ENCODE assay signal across 7 mouse cellular contexts in the genomic region with DNA sequence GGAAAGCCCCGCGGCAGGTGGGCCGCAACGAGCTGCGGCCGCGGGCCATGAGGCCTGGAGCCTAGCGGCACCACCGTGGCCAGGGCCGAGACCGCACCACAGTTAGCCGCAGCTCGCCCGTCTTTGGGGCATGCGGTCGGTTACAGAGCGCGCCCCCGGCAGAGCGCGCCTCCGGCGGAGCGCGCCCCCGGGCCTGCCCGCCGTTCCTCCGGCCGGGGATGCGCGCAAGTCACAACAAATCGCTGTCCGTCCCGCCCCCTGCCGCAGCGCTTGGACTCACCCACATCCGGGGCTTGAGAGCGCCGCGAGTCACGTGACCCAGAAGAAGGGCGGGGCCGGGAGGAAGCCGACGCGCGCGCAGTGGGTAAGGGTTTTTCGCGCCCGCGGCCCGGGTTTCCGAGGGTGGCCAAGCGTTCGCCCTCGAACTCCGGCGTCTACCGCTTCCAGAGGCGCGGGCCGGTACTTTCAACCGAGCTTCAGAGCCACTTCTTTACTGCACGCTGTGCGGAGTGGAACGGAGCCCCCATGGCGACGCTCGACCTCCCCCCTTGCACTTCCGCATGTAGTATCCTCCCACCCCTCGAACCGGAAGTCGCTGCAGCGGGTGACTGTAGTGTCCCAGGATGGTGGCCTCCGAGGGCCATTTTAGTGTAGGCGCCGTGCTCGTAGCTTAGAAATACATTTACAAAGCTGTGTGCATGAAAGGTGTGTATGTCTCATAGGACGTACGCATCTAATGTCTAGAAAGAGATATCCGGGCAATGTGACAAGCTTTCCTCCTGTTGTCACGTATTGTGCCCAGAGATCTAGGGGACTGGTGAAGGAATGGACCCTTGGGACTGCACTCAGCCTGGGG. TPM values are rescaled to one million over a fixed set of nuclear protein-coding genes. Genes with fewer than 3 reads are reported as not detected.
A peak's percentile ranks its signal among the peaks of the same experiment; 100 is the strongest.
DNase-seq lines count a peak whose midpoint lies in the region; ATAC-seq lines count a peak whose summit lies in the region.

Anapc13 (plus strand) TSS at position 314 of the 856 bp plus-strand sequence.
Cep63 (minus strand) TSS at position 552 of the 856 bp plus-strand sequence.

- H3K9me3 ChIP-seq in embryonic facial prominence, embryonic 11.5 days (replicated peaks; ENCODE audit: control insufficient read depth, low read length) = no peaks in the 10 kb centered on the region
- no peaks in the 10 kb centered on the region for H3K9me3 ChIP-seq in limb, embryonic 11.5 days (ENCODE audit: control insufficient read depth, low read length)
- H3K9me3 ChIP-seq in midbrain, embryonic 14.5 days (ENCODE audit: control insufficient read depth, low read length) = no peaks in the 10 kb centered on the region

- H3K36me3 ChIP-seq in embryonic facial prominence, embryonic 11.5 days (replicated peaks; ENCODE audit: control insufficient read depth, insufficient read depth, low read depth, low read length) = no peaks in the 10 kb centered on the region
- H3K36me3 ChIP-seq in limb, embryonic 11.5 days (ENCODE audit: control insufficient read depth, insufficient read depth, low read length) = no peaks in the 10 kb centered on the region
- 0 out of 2 replicates have a peak, but pooled peaks cover 11% of the 10 kb centered on the region for H3K36me3 ChIP-seq in midbrain, embryonic 14.5 days (ENCODE audit: control insufficient read depth, insufficient read depth, low read length)

- H3K4me2 ChIP-seq in embryonic facial prominence, embryonic 11.5 days (ENCODE audit: low read depth, low read length) = peak within 1 kb of the TSS; percentile 76
- H3K4me2 ChIP-seq in limb, embryonic 11.5 days (ENCODE audit: low read depth, severe bottlenecking) = peak within 1 kb of the TSS; percentile 71
- H3K4me2 ChIP-seq in midbrain, embryonic 14.5 days (ENCODE audit: low read length) = peak within 1 kb of the TSS; percentile 76

- no peaks in the 10 kb centered on the region for H3K27me3 ChIP-seq in embryonic facial prominence, embryonic 11.5 days (ENCODE audit: control insufficient read depth, insufficient read depth, low read length)
- no peaks in the 10 kb centered on the region for H3K27me3 ChIP-seq in limb, embryonic 11.5 days (ENCODE audit: control insufficient read depth, insufficient read depth, low read length)
- no peaks in the 10 kb centered on the region for H3K27me3 ChIP-seq in midbrain, embryonic 14.5 days (ENCODE audit: control insufficient read depth, insufficient read depth, low read length)

- ATAC-seq in embryonic facial prominence, embryonic 11.5 days (replicated peaks; ENCODE audit: insufficient number of reproducible peaks, low FRiP score, low TSS enrichment, low read depth) = peak; percentile 91
- ATAC-seq in limb, embryonic 11.5 days (ENCODE audit: insufficient number of reproducible peaks, low FRiP score, low TSS enrichment, low read depth) = peak; percentile 91
- peak; percentile 95 for ATAC-seq in midbrain, embryonic 14.5 days (ENCODE audit: low FRiP score, low TSS enrichment)

- WGBS in embryonic facial prominence, embryonic 11.5 days = under 1% methylated on average over 78 of the region's 84 CpGs
- WGBS in limb, embryonic 11.5 days = under 1% methylated on average over 84 of the region's 84 CpGs
- under 1% methylated on average over 84 of the region's 84 CpGs for WGBS in midbrain, embryonic 14.5 days

- H3K4me3 ChIP-seq in embryonic facial prominence, embryonic 11.5 days (ENCODE audit: low read depth, low read length) = peak within 1 kb of the TSS; percentile 88
- peak within 1 kb of the TSS; percentile 94 for H3K4me3 ChIP-seq in limb, embryonic 11.5 days (ENCODE audit: low read depth, low read length)
- H3K4me3 ChIP-seq in midbrain, embryonic 14.5 days (replicated peaks; ENCODE audit: low read depth, low read length) = peak within 1 kb of the TSS; percentile 93

- peak; percentile 99 for DNase-seq in adrenal gland, postnatal 14 days
- peak; percentile 98 for DNase-seq in embryonic facial prominence, embryonic 11.5 days (ENCODE audit: low spot score)
- DNase-seq in heart, adult 11 months = peak; percentile 100
- peak; percentile 99 for DNase-seq in kidney, adult 18-20 months
- DNase-seq in limb, embryonic 11.5 days (ENCODE audit: low spot score) = peak; percentile 99
- peak; percentile 99 for DNase-seq in midbrain, embryonic 14.5 days
- DNase-seq in spleen, adult 18-20 months = peak; percentile 95 to 98

- peak within 1 kb of the TSS; percentile 99 for H3K9ac ChIP-seq in embryonic facial prominence, embryonic 11.5 days (replicated peaks; ENCODE audit: low read length)
- peak within 1 kb of the TSS; percentile 99 for H3K9ac ChIP-seq in limb, embryonic 11.5 days (ENCODE audit: low read length)
- peak within 1 kb of the TSS; percentile 96 for H3K9ac ChIP-seq in midbrain, embryonic 14.5 days (replicated peaks; ENCODE audit: low read length)

- peak within 1 kb of the TSS; percentile 96 for H3K27ac ChIP-seq in embryonic facial prominence, embryonic 11.5 days (replicated peaks; ENCODE audit: low read depth, low read length)
- peak within 1 kb of the TSS; percentile 89 for H3K27ac ChIP-seq in limb, embryonic 11.5 days (replicated peaks; ENCODE audit: low read depth, low read length)
- peak within 1 kb of the TSS; percentile 97 for H3K27ac ChIP-seq in midbrain, embryonic 14.5 days (replicated peaks; ENCODE audit: low read depth, low read length)

- H3K4me1 ChIP-seq in embryonic facial prominence, embryonic 11.5 days (ENCODE audit: control insufficient read depth, insufficient read depth, low read length) = peaks cover 3% of the 10 kb centered on the region; the same call in 1 of the 2 replicates
- 0 out of 2 replicates have a peak, but pooled peaks cover 2% of the 10 kb centered on the region for H3K4me1 ChIP-seq in limb, embryonic 11.5 days (ENCODE audit: control insufficient read depth, insufficient read depth, low read length)
- peaks cover 6% of the 10 kb centered on the region for H3K4me1 ChIP-seq in midbrain, embryonic 14.5 days (ENCODE audit: control insufficient read depth, insufficient read depth, low read length)

RNA-seq across cellular contexts. Expression of gene Anapc13, which starts in this region (rescaled TPM):
- total RNA-seq in adrenal gland, postnatal 14 days (2021) = 286 and 307 TPM in 2 replicates
- polyA plus RNA-seq in embryonic facial prominence, embryonic 11.5 days (2014; fragmentation: Nextera tagmentation; extraction: Ambion mirVana) = 148 and 161 TPM in 2 replicates
- 179 and 180 TPM in 2 replicates for polyA plus RNA-seq in limb, embryonic 11.5 days (2014; fragmentation: Nextera tagmentation; extraction: Ambion mirVana)
- polyA plus RNA-seq in midbrain, embryonic 14.5 days (2014; fragmentation: Nextera tagmentation; extraction: Ambion mirVana) = 151 and 180 TPM in 2 replicates

RNA-seq across cellular contexts. Expression of gene Cep63, which starts in this region (rescaled TPM):
- 37.7 and 40.3 TPM in 2 replicates for total RNA-seq in adrenal gland, postnatal 14 days (2021)
- polyA plus RNA-seq in embryonic facial prominence, embryonic 11.5 days (2014; fragmentation: Nextera tagmentation; extraction: Ambion mirVana) = 53.2 and 53.7 TPM in 2 replicates
- polyA plus RNA-seq in limb, embryonic 11.5 days (2014; fragmentation: Nextera tagmentation; extraction: Ambion mirVana) = 45.8 and 47.7 TPM in 2 replicates
- polyA plus RNA-seq in midbrain, embryonic 14.5 days (2014; fragmentation: Nextera tagmentation; extraction: Ambion mirVana) = 32.7 and 44.4 TPM in 2 replicates

Comparison
In these comparisons a context has a peak if more than half of its experiments do, and no peak if none do; other contexts are left out.
1. Peak in every context shown above with its lines: DNase-seq, ATAC-seq, H3K4me3 ChIP-seq and H3K27ac ChIP-seq.